Comparison of ENCODE assay signal across 7 mouse cellular contexts in the genomic region with DNA sequence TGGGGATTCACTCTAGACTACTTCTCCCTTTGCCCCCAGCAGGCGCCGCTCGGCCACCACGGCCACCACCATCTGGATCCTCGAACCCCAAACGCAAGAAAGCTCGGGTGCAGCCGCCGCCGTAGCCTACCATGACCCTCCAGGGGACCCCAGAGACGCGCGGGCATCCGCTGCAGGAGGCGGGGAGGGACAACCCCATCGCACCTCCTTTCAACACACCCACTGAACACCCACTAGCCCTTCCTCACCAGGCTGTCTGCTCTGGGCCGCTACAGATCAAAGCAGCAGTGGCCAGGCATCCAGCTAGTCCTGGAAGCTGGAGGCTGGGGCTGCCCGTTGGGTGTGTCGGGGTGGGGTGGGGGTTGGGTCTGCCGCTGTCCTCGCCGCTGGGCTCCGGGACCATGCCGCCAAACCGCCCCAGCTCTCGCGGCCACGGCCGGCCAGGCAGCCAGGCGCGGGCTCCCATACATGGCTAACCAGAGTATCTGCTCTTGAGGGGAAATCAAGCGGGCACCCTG. TPM values are rescaled to one million over a fixed set of nuclear protein-coding genes. Genes with fewer than 3 reads are reported as not detected.
DNase-seq lines count a peak whose midpoint lies in the region; ATAC-seq lines count a peak whose summit lies in the region.

No protein-coding gene starts in this region.

- WGBS in forebrain, embryonic 14.5 days, result under 1% methylated on average over 31 of the region's 32 CpGs
- WGBS in limb, embryonic 10.5 days, result under 1% methylated on average over 32 of the region's 32 CpGs
- WGBS in neural tube, embryonic 14.5 days, result 0% methylated on average over 30 of the region's 32 CpGs

- H3K27me3 ChIP-seq in forebrain, embryonic 14.5 days (replicated peaks; ENCODE audit: control insufficient read depth, insufficient read depth, low read length), result peaks cover 26% of the 10 kb centered on the region
- H3K27me3 ChIP-seq in limb, embryonic 10.5 days (ENCODE audit: low read depth, poor library complexity, severe bottlenecking), result peaks cover 99% of the 10 kb centered on the region
- H3K27me3 ChIP-seq in neural tube, embryonic 14.5 days (ENCODE audit: control insufficient read depth, insufficient read depth, low read length), result no peaks in the 10 kb centered on the region

- peak overlapping the region; percentile 59 for H3K4me3 ChIP-seq in forebrain, embryonic 14.5 days (ENCODE audit: low read depth, low read length)
- H3K4me3 ChIP-seq in limb, embryonic 10.5 days, result peak overlapping the region; percentile 77
- peak overlapping the region; percentile 60 for H3K4me3 ChIP-seq in neural tube, embryonic 14.5 days (ENCODE audit: low read depth, low read length)

- no peak for ATAC-seq in forebrain, embryonic 14.5 days
- no peak for ATAC-seq in neural tube, embryonic 14.5 days (ENCODE audit: low read depth)

- H3K9me3 ChIP-seq in forebrain, embryonic 14.5 days (replicated peaks; ENCODE audit: control insufficient read depth, low read length), result no peaks in the 10 kb centered on the region
- H3K9me3 ChIP-seq in limb, embryonic 10.5 days (replicated peaks), result no peaks in the 10 kb centered on the region
- no peaks in the 10 kb centered on the region for H3K9me3 ChIP-seq in neural tube, embryonic 14.5 days (ENCODE audit: control insufficient read depth, low read length)

- DNase-seq in lung, postnatal 10 days, result peak; percentile 20
- DNase-seq in lung, adult 18-20 months, result no peak
- DNase-seq in forebrain, embryonic 14.5 days (ENCODE audit: low spot score), result no peak
- peak; percentile 66 for DNase-seq in limb, embryonic 10.5 days (ENCODE audit: low spot score)
- DNase-seq in MN1 (ENCODE audit: low spot score), result no peak
- no peak for DNase-seq in frontal cortex, adult 2 months (ENCODE audit: extremely low spot score in 1 of 2, low spot score in 1 of 2)

- H3K27ac ChIP-seq in forebrain, embryonic 14.5 days (ENCODE audit: low read depth, low read length), result no peak overlapping the region
- H3K27ac ChIP-seq in limb, embryonic 10.5 days, result peak overlapping the region; percentile 88
- H3K27ac ChIP-seq in neural tube, embryonic 14.5 days (ENCODE audit: low read depth, low read length), result 0 out of 2 replicates have a peak overlapping the region, but pooled peaks have one; percentile 3

- peaks cover 31% of the 10 kb centered on the region for H3K4me1 ChIP-seq in forebrain, embryonic 14.5 days (ENCODE audit: control insufficient read depth, insufficient read depth, low read length)
- H3K4me1 ChIP-seq in limb, embryonic 10.5 days, result peaks cover 68% of the 10 kb centered on the region
- H3K4me1 ChIP-seq in neural tube, embryonic 14.5 days (ENCODE audit: control insufficient read depth, insufficient read depth, low read length), result peaks cover 18% of the 10 kb centered on the region; the same call in 1 of the 2 replicates

- H3K4me2 ChIP-seq in forebrain, embryonic 14.5 days (ENCODE audit: low read length), result peak overlapping the region; percentile 98
- H3K4me2 ChIP-seq in neural tube, embryonic 14.5 days (ENCODE audit: low read depth, low read length), result peak overlapping the region; percentile 88

- H3K36me3 ChIP-seq in forebrain, embryonic 14.5 days (ENCODE audit: control insufficient read depth, insufficient read depth, low read length), result no peaks in the 10 kb centered on the region
- H3K36me3 ChIP-seq in limb, embryonic 10.5 days, result no peaks in the 10 kb centered on the region
- H3K36me3 ChIP-seq in neural tube, embryonic 14.5 days (ENCODE audit: control insufficient read depth, insufficient read depth, low read length), result no peaks in the 10 kb centered on the region

- H3K9ac ChIP-seq in forebrain, embryonic 14.5 days (ENCODE audit: low read length), result peak overlapping the region; percentile 78
- H3K9ac ChIP-seq in neural tube, embryonic 14.5 days (replicated peaks; ENCODE audit: low read depth, low read length), result peak overlapping the region; percentile 64

RNA-seq across cellular contexts. Expression of a gene that starts 1.9 kb away (rescaled TPM):
- 1.1 and 1.6 TPM in 2 replicates for polyA plus RNA-seq in forebrain, embryonic 14.5 days (2014; fragmentation: Nextera tagmentation; extraction: Ambion mirVana)
- 0.66 and 1.1 TPM in 2 replicates for polyA plus RNA-seq in limb, embryonic 10.5 days (2016; fragmentation: Nextera tagmentation; extraction: Ambion mirVana)
- 4.2 and 5.0 TPM in 2 replicates for polyA plus RNA-seq in neural tube, embryonic 14.5 days (2014; fragmentation: Nextera tagmentation; extraction: Ambion mirVana)
- 7.8 and 8.6 TPM in 2 replicates for polyA plus RNA-seq in frontal cortex, adult 2 months (2012; rRNA removed)

Comparison
In these comparisons a context has a peak if more than half of its experiments do, and no peak if none do; other contexts are left out.
1. DNase-seq: peak in lung, postnatal 10 days (single experiment) and limb, embryonic 10.5 days (single experiment); none in lung, adult 18-20 months (0 of 2), forebrain, embryonic 14.5 days (single experiment), MN1 (single experiment) and frontal cortex, adult 2 months (0 of 2).
2. Peak in every context shown above with its lines, with median percentiles within 50 percentile points of each other: H3K4me3 ChIP-seq.